Mouse (Mus musculus) activated CD4-positive, CD25-positive, alpha-beta regulatory T cell, adult 4 months (primary cell): ENCODE data around the gene Cacng3. TPM values are rescaled to one million over a fixed set of nuclear protein-coding genes. Genes with fewer than 3 reads are reported as not detected.

Source experiments
- ATAC-seq: one replicate; pipeline ENCODE4 v1.8.0; 2017
- polyA plus RNA-seq, 2 experiments: library from polyadenylated mRNA; unstranded; fragments of 100-300 nt; shearing (Covaris generic); gene quantifications; one replicate each; pipeline ENCODE4 v1.2.1; 2017

The Cacng3 gene
- polyA plus RNA-seq, 2 experiments from 2014 or later: not detected

- ATAC-seq: no peak
These were observed 53.1 kb downstream of the Cacng3 start for GRCm38 (mm10) chr7:122723358-122723876.

GRCm38 (mm10) chr7:122726376-122726775 lies 56.1 kb downstream of the Cacng3 start:
- no peak for ATAC-seq

- no peak for ATAC-seq
These were observed 57.9 kb downstream of the Cacng3 start for GRCm38 (mm10) chr7:122728186-122728585.

GRCm38 (mm10) chr7:122728846-122729245 lies 58.6 kb downstream of the Cacng3 start:
- ATAC-seq: no peak

GRCm38 (mm10) chr7:122735323-122735722 lies 65.0 kb downstream of the Cacng3 start:
- no peak for ATAC-seq

GRCm38 (mm10) chr7:122738541-122738940 lies 68.2 kb downstream of the Cacng3 start:
- no peak for ATAC-seq

- ATAC-seq: no peak
These were observed 70.4 kb downstream of the Cacng3 start for GRCm38 (mm10) chr7:122740663-122741062.

GRCm38 (mm10) chr7:122755920-122756603 lies 85.8 kb downstream of the Cacng3 start:
- ATAC-seq: no peak

GRCm38 (mm10) chr7:122758645-122759044 lies 88.4 kb downstream of the Cacng3 start:
- ATAC-seq: no peak

- ATAC-seq: no peak
These were observed 94.2 kb downstream of the Cacng3 start for GRCm38 (mm10) chr7:122764506-122764905.

GRCm38 (mm10) chr7:122768292-122769020 lies 98.2 kb downstream of the Cacng3 start:
- ATAC-seq: no peak

- ATAC-seq: no peak
These were observed 109.3 kb downstream of the Cacng3 start for GRCm38 (mm10) chr7:122779601-122780000.

GRCm38 (mm10) chr7:122789929-122790328 lies 119.6 kb downstream of the Cacng3 start:
- ATAC-seq: no peak

- no peak for ATAC-seq
These were observed 123.5 kb downstream of the Cacng3 start for GRCm38 (mm10) chr7:122793655-122794346.

GRCm38 (mm10) chr7:122795140-122795539 lies 124.8 kb downstream of the Cacng3 start:
- ATAC-seq: no peak

GRCm38 (mm10) chr7:122800821-122801220 lies 130.5 kb downstream of the Cacng3 start:
- no peak for ATAC-seq

- no peak for ATAC-seq
These were observed 133.7 kb downstream of the Cacng3 start for GRCm38 (mm10) chr7:122803839-122804496.

GRCm38 (mm10) chr7:122806531-122806930 lies 136.2 kb downstream of the Cacng3 start:
- ATAC-seq: no peak

- ATAC-seq: no peak
These were observed 143.4 kb downstream of the Cacng3 start for GRCm38 (mm10) chr7:122813724-122814123.

- no peak for ATAC-seq
These were observed 147.3 kb downstream of the Cacng3 start for GRCm38 (mm10) chr7:122817565-122817964.
